Mouse (Mus musculus) layer of hippocampus, adult 11-12 months (tissue): ENCODE measurements at regions not wholly inside any gene's neighbourhood (a gene's known extent, or its start where the extent isn't known, plus 50 kb on each side); places are given as distances from the start of the nearest gene placed in this dataset.

Experiments used
- DNase-seq: peaks from one replicate; pipeline ENCODE4 v3.0.0; 2022; ENCODE audit warnings: low spot score

GRCm38 (mm10) chr5:119615681-119616080 lies 54.8 kb upstream of the Tbx3 start:
- no peak for DNase-seq

- no peak for DNase-seq
Observed at GRCm38 (mm10) chr5:119617856-119618255, 52.6 kb upstream of the Tbx3 start.

- no peak for DNase-seq
Observed at GRCm38 (mm10) chr5:119619906-119620305, 50.6 kb upstream of the Tbx3 start.
